Mouse (Mus musculus) urinary bladder, postnatal 36 days (tissue): ENCODE results near the gene Gm21977.
"Not testable (repeated sequence)": the region's sequence is repeated elsewhere in the genome, so short reads cannot be mapped to it uniquely, and the experiment has no call there.

Source experiments
- DNase-seq, 2 experiments: peaks; one replicate each; pipeline ENCODE4 v3.0.0; 2022; ENCODE audit warnings: low spot score in 2 of 2, mixed read lengths in 1 of 2

Gene Gm21977

DNA sequence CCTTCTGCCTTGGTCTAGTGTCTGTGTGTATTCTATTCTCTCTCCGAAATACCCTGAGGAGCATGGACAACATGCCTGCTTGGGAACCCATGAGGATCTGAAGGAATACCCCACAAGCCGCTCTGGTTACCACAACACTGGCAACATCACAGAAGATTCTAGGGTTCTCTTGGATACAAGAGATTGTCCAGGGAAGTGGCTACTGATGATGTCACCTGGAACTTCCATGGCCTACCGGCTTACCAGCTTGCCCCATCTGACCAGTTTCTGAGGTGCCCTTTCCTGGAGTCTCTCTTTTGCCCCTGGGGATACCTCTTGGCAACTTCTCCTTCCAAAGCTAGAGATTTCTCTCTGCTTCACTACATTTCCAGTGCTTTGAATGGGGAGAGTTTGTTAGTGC, at the start of gene Gm21977:
Gene Gm21977, minus strand, starts transcription at position 101 of the 400 bp plus-strand sequence.
- DNase-seq = not testable (repeated sequence)
